Mouse (Mus musculus) stomach, embryonic 15.5 days (tissue): ENCODE measurements around the gene Mfsd4a. TPM values are rescaled to one million over a fixed set of nuclear protein-coding genes. Genes with fewer than 3 reads are reported as not detected.
A peak's percentile ranks its signal among the peaks of the same experiment; 100 is the strongest.

Experiments used
- ATAC-seq: fragments of 200-750 bp; cut with Nextera tagmentation; 2 replicates; pipeline ENCODE4 v1.8.0; 2017; ENCODE audit warnings: low read depth, moderate number of reproducible peaks, moderate TSS enrichment; ENCODE audit not compliant: insufficient read depth, low FRiP score
- H3K27ac ChIP-seq: fragments of 300-500 bp; sonication (generic); 2 replicates; pipeline ENCODE4 v1.5.1; 2015; ENCODE audit warnings: mild to moderate bottlenecking, inconsistent platforms
- H3K27me3 ChIP-seq: fragments of 300-500 bp; sonication (generic); replicated peaks from 2 replicates; pipeline ENCODE4 v1.6.1; 2015; ENCODE audit warnings: inconsistent platforms
- H3K36me3 ChIP-seq: fragments of 300-500 bp; sonication (generic); 2 replicates; pipeline ENCODE4 v1.6.1; 2015; ENCODE audit warnings: inconsistent platforms
- H3K4me1 ChIP-seq: fragments of 300-500 bp; sonication (generic); 2 replicates; pipeline ENCODE4 v1.6.1; 2015; ENCODE audit warnings: inconsistent platforms
- H3K4me2 ChIP-seq: fragments of 300-500 bp; sonication (generic); 2 replicates; pipeline ENCODE4 v1.6.1; 2015; ENCODE audit warnings: mild to moderate bottlenecking, inconsistent platforms
- H3K4me3 ChIP-seq: fragments of 300-500 bp; sonication (generic); replicated peaks from 2 replicates; pipeline ENCODE4 v1.5.1; 2015; ENCODE audit warnings: inconsistent platforms
- H3K9ac ChIP-seq: fragments of 300-500 bp; sonication (generic); 2 replicates; pipeline ENCODE4 v1.6.1; 2015; ENCODE audit warnings: inconsistent platforms
- H3K9me3 ChIP-seq: fragments of 300-500 bp; sonication (generic); 2 replicates; pipeline ENCODE4 v1.6.1; 2016; ENCODE audit warnings: inconsistent platforms
- WGBS: fragments of 180-500 bp; shearing (Covaris S2); methylation state at CpG from one replicate; pipeline ENCODE4 v1.1.7; 2015; 5-methylcytosine and 5-hydroxymethylcytosine counted together
- polyA plus RNA-seq: library from polyadenylated mRNA; unstranded; fragments of >200 nt; fragmentation: Nextera tagmentation; extraction: Ambion mirVana; gene quantifications from 2 replicates; pipeline ENCODE4 v1.2.1, GENCODE M21; 2015

Mfsd4a gene
- 9.8 and 11.9 TPM in 2 replicates for polyA plus RNA-seq

DNA sequence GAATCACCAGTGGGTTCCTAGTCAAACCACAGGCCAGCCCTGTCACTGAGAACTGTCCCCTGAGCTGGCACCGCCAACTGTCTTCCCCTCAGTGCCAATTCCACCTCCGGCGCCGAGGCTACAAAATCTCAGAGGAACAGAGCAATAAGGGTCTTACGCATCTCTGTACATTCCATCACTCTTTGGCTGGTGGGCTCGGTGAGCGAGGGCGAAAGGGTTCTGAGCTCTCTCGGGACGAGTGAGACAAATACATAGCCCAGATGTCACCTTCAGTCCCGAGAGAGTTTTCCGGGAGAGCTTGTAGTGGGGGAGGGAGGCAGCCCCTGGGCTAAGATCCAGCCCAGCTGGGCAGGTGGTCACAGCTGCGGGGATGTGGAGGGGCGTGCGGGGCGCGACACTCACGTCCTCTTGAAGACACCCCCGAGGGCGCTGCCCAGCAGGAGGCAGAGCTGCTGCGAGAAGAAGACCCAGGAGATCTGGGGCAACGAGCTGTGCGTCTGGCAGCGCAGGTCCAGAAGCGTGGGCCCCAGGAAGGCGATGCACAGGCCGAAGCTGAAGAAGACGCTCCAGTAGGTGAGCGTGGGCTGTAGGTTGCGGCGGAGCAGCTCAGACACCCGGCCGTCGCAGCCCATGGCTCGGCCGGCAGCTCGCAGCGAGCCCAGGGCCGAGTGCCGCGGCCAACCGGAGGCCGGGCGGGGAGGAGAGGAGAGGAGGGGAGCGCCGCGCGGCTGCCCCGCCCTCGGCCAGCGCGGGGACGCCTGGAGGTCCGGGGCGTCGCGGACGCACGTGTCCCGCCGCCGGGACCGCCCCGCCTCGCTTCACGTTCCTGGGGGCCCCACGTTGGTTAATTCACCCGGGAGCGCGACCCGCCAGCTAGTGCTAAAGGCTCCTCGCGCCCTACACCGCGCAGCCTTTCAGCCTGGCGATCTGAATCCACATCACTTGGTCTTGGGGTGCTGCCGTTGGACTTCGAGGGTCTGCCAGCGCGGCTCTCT lies at the start of gene Mfsd4a:
Mfsd4a (minus strand) TSS at position 802 of the 995 bp plus-strand sequence.
- ATAC-seq = peak; percentile 85
- Histone ChIP-seq H3K27me3 (peaks cover 30% of the 10 kb centered on the region), H3K36me3 (no peaks in the 10 kb centered on the region), H3K4me3 (peak within 1 kb of the TSS; percentile 50), H3K4me1 (peaks cover 14% of the 10 kb centered on the region), H3K27ac (no peak within 1 kb of the TSS), H3K9ac (peak within 1 kb of the TSS; percentile 39; the same call in 1 of the 2 replicates), H3K9me3 (no peaks in the 10 kb centered on the region), H3K4me2 (peak within 1 kb of the TSS; percentile 97)
- 3% methylated on average over 67 of the region's 80 CpGs for WGBS

DNA sequence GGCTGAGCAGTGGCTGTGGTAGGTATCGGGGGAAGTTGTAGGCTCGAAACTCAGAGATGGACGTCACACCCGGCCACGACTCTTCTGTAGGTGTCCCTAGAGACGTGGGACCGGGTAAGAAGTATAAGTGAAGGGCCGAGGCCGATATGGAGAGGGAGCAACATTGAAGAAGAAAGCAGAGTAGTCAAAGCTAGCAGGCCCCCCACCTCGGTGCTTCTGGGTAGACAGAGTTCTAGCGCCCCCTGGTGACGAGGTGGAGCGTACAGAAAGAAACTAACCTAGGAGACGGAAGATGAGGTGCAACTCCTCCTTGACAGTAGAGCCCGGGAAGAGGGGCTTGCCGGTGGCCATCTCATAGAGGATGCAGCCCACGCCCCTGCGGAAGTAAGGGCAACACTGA lies 48.7 kb upstream of the Mfsd4a start:
- H3K27ac ChIP-seq = no peak overlapping the region
- H3K9ac ChIP-seq = no peak overlapping the region
- H3K27me3 ChIP-seq = no peaks in the 10 kb centered on the region
- WGBS = 34% methylated on average over 18 of the region's 18 CpGs
- H3K4me2 ChIP-seq = no peak overlapping the region
- H3K36me3 ChIP-seq = no peaks in the 10 kb centered on the region
- H3K4me1 ChIP-seq = no peaks in the 10 kb centered on the region
- H3K4me3 ChIP-seq = no peak overlapping the region
- no peaks in the 10 kb centered on the region for H3K9me3 ChIP-seq
- ATAC-seq = no peak

DNA sequence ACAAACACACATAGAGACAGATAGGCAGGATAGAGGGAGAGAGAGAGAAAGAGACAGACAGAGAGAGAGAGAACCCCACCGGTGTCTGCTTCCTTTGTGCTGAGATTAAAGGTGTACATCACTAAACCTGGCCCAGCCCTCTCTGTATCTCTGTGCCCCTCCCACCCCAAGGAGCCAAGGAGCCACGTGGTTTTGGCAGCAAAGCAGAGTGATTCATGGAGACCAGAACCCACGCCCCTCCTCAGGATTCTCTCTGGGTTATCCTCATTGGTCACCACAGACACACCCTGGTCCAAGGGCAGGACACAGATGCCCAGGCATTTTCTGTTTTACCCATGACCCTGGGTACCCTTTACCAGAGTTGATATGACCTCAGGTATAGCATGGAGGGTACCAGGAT lies 45.2 kb upstream of the Mfsd4a start:
- no peak for ATAC-seq
- no peaks in the 10 kb centered on the region for H3K36me3 ChIP-seq
- WGBS = 45% methylated on average over 3 of the region's 3 CpGs

DNA sequence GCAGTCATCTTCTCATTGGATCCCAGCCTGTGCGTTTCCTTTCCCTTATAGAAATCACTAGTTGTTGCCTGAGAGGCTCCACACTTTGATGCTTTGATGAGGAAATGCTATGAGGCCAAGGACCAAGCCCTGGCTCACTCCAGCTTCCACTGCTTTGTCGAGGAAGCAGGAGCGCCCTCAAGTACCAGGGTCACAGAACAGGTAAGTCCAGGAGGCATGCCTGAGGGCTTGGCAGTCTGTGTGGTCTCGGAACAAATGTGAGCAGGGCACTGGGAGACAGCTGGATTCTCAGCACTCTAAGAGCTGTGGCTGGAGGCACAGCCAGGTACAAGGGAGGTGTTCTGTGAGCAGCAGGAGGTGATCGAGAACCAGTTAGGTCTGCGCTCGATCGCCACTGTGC lies 44.6 kb upstream of the Mfsd4a start:
- Histone ChIP-seq H3K4me1 (no peaks in the 10 kb centered on the region), H3K9ac (no peak overlapping the region), H3K36me3 (no peaks in the 10 kb centered on the region), H3K4me2 (no peak overlapping the region), H3K9me3 (no peaks in the 10 kb centered on the region), H3K4me3 (no peak overlapping the region), H3K27ac (no peak overlapping the region), H3K27me3 (no peaks in the 10 kb centered on the region)
- 70% methylated on average over 8 of the region's 8 CpGs for WGBS
- ATAC-seq = no peak

More for the DNA sequence above, 45.2 kb upstream of the Mfsd4a start:
- no peak overlapping the region for H3K27ac ChIP-seq
- H3K27me3 ChIP-seq = no peaks in the 10 kb centered on the region
- no peak overlapping the region for H3K4me3 ChIP-seq
- no peak overlapping the region for H3K9ac ChIP-seq
- H3K4me1 ChIP-seq = no peaks in the 10 kb centered on the region
- H3K4me2 ChIP-seq = no peak overlapping the region
- H3K9me3 ChIP-seq = no peaks in the 10 kb centered on the region

DNA sequence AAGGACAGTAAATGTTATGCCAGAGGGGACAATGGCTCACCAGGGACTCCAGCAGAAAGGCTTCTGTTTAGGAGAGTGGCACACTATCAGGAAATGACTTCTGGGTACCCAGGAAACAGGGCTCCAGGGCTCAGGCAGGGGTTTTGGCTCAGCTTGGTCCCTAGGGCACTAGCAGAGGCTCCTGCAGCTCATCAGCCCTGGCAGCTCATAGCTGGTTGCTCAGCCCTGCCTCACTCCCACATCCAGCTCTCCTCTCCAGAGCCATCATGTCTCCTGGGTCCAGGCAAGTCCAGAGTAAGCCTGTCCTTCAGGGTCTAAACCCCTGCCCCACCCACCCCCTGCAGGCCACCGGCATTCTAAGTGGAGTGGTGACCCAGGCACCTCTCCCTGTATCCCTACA lies 43.5 kb upstream of the Mfsd4a start:
- WGBS = 44% methylated on average over 1 of the region's 1 CpGs
- no peak overlapping the region for H3K27ac ChIP-seq

DNA sequence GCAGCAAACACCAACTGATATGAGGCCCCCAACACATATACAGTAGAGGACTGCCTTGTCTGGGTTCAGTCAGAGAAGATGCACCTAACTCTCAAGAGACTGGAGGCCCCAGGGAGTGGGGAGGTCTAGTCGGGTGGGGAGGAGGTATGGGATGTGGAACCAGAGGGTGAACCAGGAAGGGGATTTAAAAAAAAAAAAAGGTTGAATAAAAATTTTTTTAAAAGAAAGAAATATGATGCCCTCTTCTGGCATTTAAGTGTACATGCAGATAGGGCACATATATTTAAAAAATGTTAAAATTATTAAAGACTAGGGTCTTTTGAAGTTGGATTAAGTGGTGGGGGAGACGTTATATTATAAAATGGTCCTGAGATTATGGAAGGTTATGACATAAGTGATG lies 41.5 kb upstream of the Mfsd4a start:
- Histone ChIP-seq H3K27me3 (0 out of 2 replicates have a peak, but pooled peaks cover 3% of the 10 kb centered on the region), H3K4me1 (no peaks in the 10 kb centered on the region), H3K9ac (no peak overlapping the region), H3K4me2 (no peak overlapping the region), H3K9me3 (no peaks in the 10 kb centered on the region), H3K36me3 (no peaks in the 10 kb centered on the region), H3K4me3 (no peak overlapping the region), H3K27ac (no peak overlapping the region)
- 64% methylated on average over 2 of the region's 2 CpGs for WGBS
- no peak for ATAC-seq

More for the DNA sequence above, 43.5 kb upstream of the Mfsd4a start:
- Histone ChIP-seq H3K4me1 (no peaks in the 10 kb centered on the region), H3K36me3 (no peaks in the 10 kb centered on the region), H3K27me3 (0 out of 2 replicates have a peak, but pooled peaks cover 3% of the 10 kb centered on the region), H3K9ac (no peak overlapping the region), H3K4me2 (no peak overlapping the region), H3K9me3 (no peaks in the 10 kb centered on the region), H3K4me3 (no peak overlapping the region)
- ATAC-seq = no peak

DNA sequence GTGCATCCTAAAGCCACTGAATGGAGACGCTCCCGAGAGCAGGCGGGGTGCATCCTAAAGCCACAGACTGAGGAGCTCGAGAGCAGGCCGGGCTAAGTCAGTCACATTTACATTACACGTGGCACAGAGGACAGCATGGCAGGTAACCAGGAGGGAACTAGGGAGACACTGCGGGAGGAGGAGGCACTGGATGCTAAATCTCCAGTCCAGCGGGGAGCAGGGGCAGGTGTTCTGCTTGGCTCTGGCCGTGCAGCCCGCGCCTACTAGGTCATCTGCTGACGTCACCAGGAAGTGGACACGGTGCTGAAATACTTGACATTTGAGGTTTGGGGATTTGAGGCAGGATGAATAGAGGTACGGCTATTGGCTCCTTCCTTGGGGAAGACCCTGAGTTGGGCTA lies 36.5 kb upstream of the Mfsd4a start:
- 59% methylated on average over 14 of the region's 14 CpGs for WGBS
- no peaks in the 10 kb centered on the region for H3K4me1 ChIP-seq
- 0 out of 2 replicates have a peak, but pooled peaks cover 3% of the 10 kb centered on the region for H3K27me3 ChIP-seq
- no peaks in the 10 kb centered on the region for H3K9me3 ChIP-seq
- no peak overlapping the region for H3K27ac ChIP-seq
- no peak overlapping the region for H3K4me2 ChIP-seq
- no peak for ATAC-seq
- no peak overlapping the region for H3K9ac ChIP-seq
- H3K4me3 ChIP-seq = no peak overlapping the region
- no peaks in the 10 kb centered on the region for H3K36me3 ChIP-seq

DNA sequence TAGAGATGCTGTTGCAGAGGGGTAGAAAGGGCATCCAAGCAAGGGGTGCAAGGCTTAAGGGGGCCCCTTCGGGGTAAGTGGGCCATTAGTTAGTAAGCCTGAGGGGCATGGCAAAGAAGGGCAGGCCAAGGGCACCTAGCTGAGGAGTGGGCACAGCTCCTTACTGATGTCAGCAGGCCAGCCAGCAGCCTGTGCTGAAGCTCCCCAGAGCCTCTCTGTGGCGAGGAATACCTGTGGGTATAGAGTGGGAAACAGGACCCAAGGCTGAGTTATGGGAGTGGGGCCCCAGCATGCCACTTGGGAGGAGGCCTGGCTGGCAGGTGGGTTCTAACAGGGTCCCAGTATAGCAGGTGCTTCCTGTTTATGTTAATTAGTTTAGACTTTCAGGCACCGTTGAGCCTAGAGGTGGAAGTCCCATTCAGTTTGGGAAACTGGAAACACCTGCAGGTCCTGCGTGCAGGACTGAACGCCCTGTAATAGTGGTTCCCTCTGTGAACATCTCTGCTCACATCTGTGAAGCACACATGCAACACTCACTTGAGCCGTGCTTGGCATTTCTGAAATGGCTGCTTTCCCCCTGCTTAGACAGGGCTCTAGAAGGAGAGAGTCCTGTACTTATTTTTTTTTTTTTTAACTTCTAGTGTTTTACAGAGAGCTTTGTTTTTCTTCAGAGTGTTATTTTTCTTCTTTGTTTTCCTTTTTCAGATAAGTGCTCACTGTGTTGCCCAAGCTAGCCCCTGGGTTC lies 34.3 kb upstream of the Mfsd4a start:
- H3K4me3 ChIP-seq = no peak overlapping the region
- 66% methylated on average over 6 of the region's 6 CpGs for WGBS
- no peak overlapping the region for H3K27ac ChIP-seq
- H3K27me3 ChIP-seq = 0 out of 2 replicates have a peak, but pooled peaks cover 3% of the 10 kb centered on the region
- H3K36me3 ChIP-seq = no peaks in the 10 kb centered on the region
- no peaks in the 10 kb centered on the region for H3K4me1 ChIP-seq
- no peak overlapping the region for H3K9ac ChIP-seq
- no peak for ATAC-seq
- no peak overlapping the region for H3K4me2 ChIP-seq
- no peaks in the 10 kb centered on the region for H3K9me3 ChIP-seq

DNA sequence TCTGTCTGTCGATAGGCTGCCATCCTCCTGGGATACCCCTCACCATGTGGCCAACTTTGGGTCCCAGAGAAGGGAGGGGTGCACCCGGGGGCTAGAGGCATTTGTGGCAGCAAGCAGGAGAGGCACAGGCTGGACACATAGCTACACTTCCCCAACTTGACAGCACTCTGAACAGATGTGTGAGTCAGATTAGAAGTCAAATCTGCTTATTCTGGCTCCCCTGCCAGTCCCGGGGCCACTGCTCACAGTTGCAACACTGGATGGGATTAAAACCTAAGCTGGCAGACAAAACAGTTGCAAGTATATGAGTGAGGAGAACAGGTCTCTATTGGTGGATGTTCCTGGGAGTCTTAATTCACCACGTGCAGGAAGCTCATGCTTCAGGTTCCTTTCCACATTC lies 31.9 kb upstream of the Mfsd4a start:
- no peaks in the 10 kb centered on the region for H3K9me3 ChIP-seq
- 69% methylated on average over 4 of the region's 4 CpGs for WGBS
- no peak overlapping the region for H3K4me3 ChIP-seq
- H3K4me1 ChIP-seq = no peaks in the 10 kb centered on the region
- H3K27me3 ChIP-seq = no peaks in the 10 kb centered on the region
- H3K27ac ChIP-seq = no peak overlapping the region
- no peaks in the 10 kb centered on the region for H3K36me3 ChIP-seq
- no peak overlapping the region for H3K9ac ChIP-seq
- no peak overlapping the region for H3K4me2 ChIP-seq
- no peak for ATAC-seq

DNA sequence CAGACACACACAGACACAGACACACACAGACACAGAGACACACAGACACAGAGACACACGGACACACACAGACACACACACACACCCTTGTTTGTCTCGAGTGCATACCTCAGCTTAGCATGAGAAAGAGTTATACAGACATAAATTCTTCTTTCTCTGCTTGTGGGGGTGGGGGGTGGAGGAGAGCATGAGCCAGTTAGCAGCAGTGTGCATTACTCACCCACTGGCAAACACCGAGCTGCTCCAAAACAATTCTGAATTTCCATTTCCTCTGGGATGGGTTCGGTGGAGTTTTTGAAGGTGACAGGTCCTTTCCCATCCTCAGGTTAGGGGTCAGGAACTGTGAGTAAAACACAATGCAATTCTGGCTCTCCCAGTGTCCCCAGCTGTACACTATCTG lies 31.2 kb upstream of the Mfsd4a start:
- H3K27ac ChIP-seq = no peak overlapping the region
- no peak for ATAC-seq
- H3K9me3 ChIP-seq = no peaks in the 10 kb centered on the region
- H3K4me1 ChIP-seq = no peaks in the 10 kb centered on the region
- H3K4me3 ChIP-seq = no peak overlapping the region
- no peaks in the 10 kb centered on the region for H3K36me3 ChIP-seq
- H3K9ac ChIP-seq = no peak overlapping the region
- 53% methylated on average over 4 of the region's 4 CpGs for WGBS
- no peaks in the 10 kb centered on the region for H3K27me3 ChIP-seq
- H3K4me2 ChIP-seq = no peak overlapping the region

DNA sequence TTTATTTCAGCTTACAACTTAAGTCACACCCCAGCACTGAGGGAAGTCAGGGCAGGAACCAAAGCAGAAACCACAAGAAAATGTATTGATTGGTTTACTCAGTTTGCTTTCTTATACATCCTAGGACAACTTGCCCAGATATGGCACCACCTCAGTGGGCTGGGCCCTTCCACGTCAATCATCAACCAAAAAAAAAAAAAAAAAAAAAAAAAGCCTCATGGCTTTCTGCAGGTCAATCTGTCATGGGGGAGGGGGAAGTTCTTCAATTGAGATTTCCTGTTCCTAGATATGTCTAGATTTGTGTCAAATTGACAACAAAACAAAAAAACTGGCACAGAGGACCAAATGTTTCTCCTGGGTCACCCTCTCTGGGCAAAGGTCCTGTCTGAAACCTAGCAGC lies 30.2 kb upstream of the Mfsd4a start:
- 35% methylated on average over 1 of the region's 1 CpGs for WGBS
- H3K4me1 ChIP-seq = no peaks in the 10 kb centered on the region
- H3K27ac ChIP-seq = no peak overlapping the region
- no peak overlapping the region for H3K4me3 ChIP-seq
- no peak overlapping the region for H3K4me2 ChIP-seq
- no peaks in the 10 kb centered on the region for H3K9me3 ChIP-seq
- no peak for ATAC-seq
- H3K9ac ChIP-seq = no peak overlapping the region
- no peaks in the 10 kb centered on the region for H3K36me3 ChIP-seq
- H3K27me3 ChIP-seq = no peaks in the 10 kb centered on the region
